In the genomic region with DNA sequence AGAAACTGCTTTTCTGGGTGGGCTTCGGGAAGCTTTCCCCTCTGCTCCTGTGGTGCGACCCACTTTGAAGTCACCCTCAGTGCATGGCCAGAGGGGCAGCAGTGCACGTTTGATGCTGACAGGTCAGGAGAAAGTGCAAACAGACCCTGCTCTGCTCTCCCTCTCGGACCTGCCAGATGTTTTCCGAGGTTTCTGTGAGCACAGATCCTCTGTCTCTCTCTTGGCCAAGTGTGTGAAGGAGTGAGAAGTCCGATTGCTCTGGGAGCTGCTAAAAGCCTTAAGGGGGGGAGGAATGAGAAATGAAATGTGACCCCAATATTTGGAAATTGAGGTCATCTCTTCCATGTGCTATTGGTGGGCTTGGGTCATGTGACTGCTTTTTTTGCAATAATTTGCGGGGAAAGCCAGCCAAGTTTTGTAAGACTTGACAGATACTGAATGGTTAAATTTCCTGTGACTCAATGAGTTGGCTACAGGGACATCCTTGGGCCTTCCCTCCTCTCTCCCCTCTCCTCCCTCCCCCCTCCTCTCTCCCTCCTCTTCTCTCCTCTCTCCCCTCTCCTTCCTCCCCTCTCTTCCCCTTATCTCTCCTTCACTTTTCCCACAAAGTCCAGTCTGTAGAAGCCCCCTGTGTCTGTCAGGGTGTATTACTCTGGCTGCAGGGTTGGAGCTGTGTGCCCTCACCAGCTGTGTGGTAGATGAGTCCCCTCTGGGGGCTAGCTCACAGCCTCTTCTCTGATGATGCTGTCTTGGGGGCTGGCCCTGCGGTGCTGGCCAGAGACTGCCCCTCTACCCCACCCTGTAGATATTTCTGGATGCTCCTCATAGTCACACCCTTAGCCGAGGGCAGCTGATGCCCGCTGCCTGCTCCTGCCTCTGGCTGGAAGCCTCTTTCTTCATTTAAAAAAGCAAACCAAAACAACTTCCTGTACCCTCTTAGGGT, we compare ENCODE assay signal across 8 mouse cellular contexts. TPM values are rescaled to one million over a fixed set of nuclear protein-coding genes. Genes with fewer than 3 reads are reported as not detected.
DNase-seq lines count a peak whose midpoint lies in the region; ATAC-seq and TF ChIP-seq lines count a peak whose summit lies in the region.

No protein-coding gene starts in this region.

- no peak; the same call in 1 of the 2 replicates for ATAC-seq in hindbrain, postnatal 0 days
- ATAC-seq in lung, embryonic 14.5 days (ENCODE audit: insufficient read depth), result peak; percentile 39
- ATAC-seq in stomach, embryonic 16.5 days (ENCODE audit: insufficient read depth, low FRiP score), result peak; percentile 27
- ATAC-seq in erythroblast, adult 5-6 weeks (replicated peaks; ENCODE audit: low FRiP score, poor library complexity, severe bottlenecking), result no peak

- H3K4me2 ChIP-seq in hindbrain, postnatal 0 days (ENCODE audit: low read depth, low read length), result peak overlapping the region; percentile 99
- peak overlapping the region; percentile 79 for H3K4me2 ChIP-seq in lung, embryonic 14.5 days
- peak overlapping the region; percentile 74 for H3K4me2 ChIP-seq in stomach, embryonic 16.5 days (ENCODE audit: low read depth, low read length)

- H3K4me1 ChIP-seq in hindbrain, postnatal 0 days (ENCODE audit: insufficient read depth, low read length), result no peaks in the 10 kb centered on the region; the same call in 1 of the 2 replicates
- peaks cover 22% of the 10 kb centered on the region for H3K4me1 ChIP-seq in lung, embryonic 14.5 days (ENCODE audit: insufficient read depth)
- peaks cover 25% of the 10 kb centered on the region for H3K4me1 ChIP-seq in stomach, embryonic 16.5 days (ENCODE audit: control insufficient read depth, insufficient read depth, low read length)

- H3K36me3 ChIP-seq in hindbrain, postnatal 0 days (ENCODE audit: insufficient read depth, low read length), result no peaks in the 10 kb centered on the region
- peaks cover 8% of the 10 kb centered on the region; the same call in 1 of the 2 replicates for H3K36me3 ChIP-seq in lung, embryonic 14.5 days (ENCODE audit: insufficient read depth)
- no peaks in the 10 kb centered on the region for H3K36me3 ChIP-seq in stomach, embryonic 16.5 days (ENCODE audit: control insufficient read depth, insufficient read depth, low read length)

- H3K27ac ChIP-seq in hindbrain, postnatal 0 days, result no peak overlapping the region
- peak overlapping the region; percentile 93 for H3K27ac ChIP-seq in lung, embryonic 14.5 days (ENCODE audit: low read depth)
- peak overlapping the region; percentile 94 for H3K27ac ChIP-seq in stomach, embryonic 16.5 days (ENCODE audit: low read length)

- TF ChIP-seq CTCF in hindbrain, postnatal 0 days (IDR thresholded peaks at IDR 0.05; ENCODE audit: low read depth), result no peak
- TF ChIP-seq CTCF in lung, embryonic 14.5 days (IDR thresholded peaks at IDR 0.05; ENCODE audit: low read depth), result no peak

- WGBS in hindbrain, postnatal 0 days, result 25% methylated on average over 10 of the region's 10 CpGs
- WGBS in lung, embryonic 14.5 days, result 8% methylated on average over 10 of the region's 10 CpGs
- 13% methylated on average over 10 of the region's 10 CpGs for WGBS in stomach, embryonic 16.5 days

- H3K4me3 ChIP-seq in hindbrain, postnatal 0 days (ENCODE audit: low read length), result 0 out of 2 replicates have a peak overlapping the region, but pooled peaks have one; percentile 8
- peak overlapping the region; percentile 82 for H3K4me3 ChIP-seq in lung, embryonic 14.5 days (ENCODE audit: low read depth, low read length)
- peak overlapping the region; percentile 71 for H3K4me3 ChIP-seq in stomach, embryonic 16.5 days (replicated peaks; ENCODE audit: low read length)

- H3K9ac ChIP-seq in hindbrain, postnatal 0 days (replicated peaks; ENCODE audit: low read length), result no peak overlapping the region
- H3K9ac ChIP-seq in lung, embryonic 14.5 days, result peak overlapping the region; percentile 89
- peak overlapping the region; percentile 89 for H3K9ac ChIP-seq in stomach, embryonic 16.5 days (ENCODE audit: low read length)

- H3K9me3 ChIP-seq in hindbrain, postnatal 0 days (ENCODE audit: low read length), result no peaks in the 10 kb centered on the region
- H3K9me3 ChIP-seq in lung, embryonic 14.5 days (ENCODE audit: low read depth, low read length), result no peaks in the 10 kb centered on the region
- H3K9me3 ChIP-seq in stomach, embryonic 16.5 days (replicated peaks; ENCODE audit: control insufficient read depth, low read length), result no peaks in the 10 kb centered on the region

- DNase-seq in gastrocnemius, adult 18-20 months (ENCODE audit: low spot score), result peak; percentile 81
- no peak for DNase-seq in gastrocnemius, postnatal 36 days
- peak; percentile 52 for DNase-seq in gastrocnemius, postnatal 10 days
- no peak for DNase-seq in hindbrain, postnatal 0 days (ENCODE audit: low spot score)
- DNase-seq in lung, embryonic 14.5 days, result peak; percentile 96
- DNase-seq in spleen, adult 12 weeks (ENCODE audit: low spot score), result no peak

- 0 out of 2 replicates have a peak, but pooled peaks cover 8% of the 10 kb centered on the region for H3K27me3 ChIP-seq in hindbrain, postnatal 0 days (ENCODE audit: insufficient read depth, low read length)
- H3K27me3 ChIP-seq in lung, embryonic 14.5 days (ENCODE audit: insufficient read depth, low read length), result no peaks in the 10 kb centered on the region
- H3K27me3 ChIP-seq in stomach, embryonic 16.5 days (ENCODE audit: control insufficient read depth, insufficient read depth, low read length), result no peaks in the 10 kb centered on the region

- intact Hi-C loops in gastrocnemius, postnatal 36 days (cut with DNase I), result loop anchor here (10.0 kb wide), 1 partner anchor 344 kb away; no protein-coding TSS in a partner anchor

RNA-seq across cellular contexts. Expression of a gene that starts 2.6 kb away (rescaled TPM):
- 10 to 100 TPM; 10.5 to 11.2 TPM for total RNA-seq in gastrocnemius, adult 18-20 months (2021)
- 10 to 100 TPM; 35.4 to 46.1 TPM for total RNA-seq in gastrocnemius, postnatal 36 days (2021)
- total RNA-seq in gastrocnemius, postnatal 10 days (2021), result 100 to 1,000 TPM; 204 to 280 TPM
- total RNA-seq in hindbrain, postnatal 0 days (2014; rRNA removed), result 23.6 and 25.9 TPM in 2 replicates
- 7.1 and 8.0 TPM in 2 replicates for polyA plus RNA-seq in hindbrain, postnatal 0 days (2015; fragmentation: Nextera tagmentation; extraction: Ambion mirVana)
- 81.7 and 83.2 TPM in 2 replicates for polyA plus RNA-seq in lung, embryonic 14.5 days (2014; fragmentation: Nextera tagmentation; extraction: Ambion mirVana)
- 146 and 158 TPM in 2 replicates for polyA plus RNA-seq in stomach, embryonic 16.5 days (2015; fragmentation: Nextera tagmentation; extraction: Ambion mirVana)
- total RNA-seq in erythroblast, adult 5-6 weeks (2015; ENCODE audit: low replicate concordance), result 3.1 and 7.5 TPM in 2 replicates
- 3.6 and 3.9 TPM in 2 replicates for total RNA-seq in erythroblast, adult 5-6 weeks (2017; ENCODE audit: low replicate concordance)

Comparison
In these comparisons a context has a peak if more than half of its experiments do, and no peak if none do; other contexts are left out.
1. DNase-seq: peak in gastrocnemius, adult 18-20 months (single experiment), gastrocnemius, postnatal 10 days (single experiment) and lung, embryonic 14.5 days (single experiment); none in gastrocnemius, postnatal 36 days (0 of 2), hindbrain, postnatal 0 days (single experiment) and spleen, adult 12 weeks (single experiment).
2. ATAC-seq: peak in lung, embryonic 14.5 days (single experiment) and stomach, embryonic 16.5 days (single experiment); none in hindbrain, postnatal 0 days (single experiment) and erythroblast, adult 5-6 weeks (single experiment).
3. H3K4me3 ChIP-seq: peak in every context shown above with its lines; median percentile 82 in lung, embryonic 14.5 days; 71 in stomach, embryonic 16.5 days; 8 in hindbrain, postnatal 0 days.
4. Peak in every context shown above with its lines, with median percentiles within 50 percentile points of each other: H3K4me2 ChIP-seq.